Mouse (Mus musculus): Measurements from ENCODE around the gene Fam124a.

- TF ChIP-seq TAL1 (IDR thresholded peaks at IDR 0.05; ENCODE audit: low read length) (no peak), GATA1 (IDR thresholded peaks at IDR 0.05; ENCODE audit: low read length) (no peak)
These were observed 24.6 kb upstream of the Fam124a start for GRCm38 (mm10) chr14:62530951-62531350.
